Comparison of ENCODE assay signal across 9 mouse cellular contexts in genomic region chr5:53934826-53935225, GRCm38 (mm10).
"Had no signal": no experiment of that assay in that cellular context is flagged by ENCODE, and none has a peak within 500 bp of the region (broad histone marks: within the 10 kb centered on the region; RNA-seq: fewer than 3 reads in every experiment).

No protein-coding gene starts in this region.

- DNase-seq: kidney, adult 9 months; kidney, postnatal 36 days; layer of hippocampus, adult 9-11 months; layer of hippocampus, postnatal 36 days; lung, embryonic 14.5 days; lung, postnatal 10 days; right cerebral cortex, adult 18-20 months; right cerebral cortex, postnatal 25 days; thymus, postnatal 14 days had no signal
